Mouse (Mus musculus): ENCODE results near the gene Golga7b.

GRCm38 (mm10) chr19:42238341-42238715 lies 9.0 kb upstream of the Golga7b start:
- TF ChIP-seq CTCF (IDR thresholded peaks at IDR 0.05 in 2 of 3, conservative IDR thresholded peaks at IDR 0.05 in 1 of 3; ENCODE audit: control insufficient read depth in 1 of 3, insufficient read depth in 1 of 3, low read depth in 2 of 3, low read length in 3 of 3, poor library complexity in 1 of 3, severe bottlenecking in 1 of 3) (no peak), MYC (IDR thresholded peaks at IDR 0.05; ENCODE audit: low read depth, low read length) (no peak), MAX (IDR thresholded peaks at IDR 0.05; ENCODE audit: low read length) (no peak), POLR2A (IDR thresholded peaks at IDR 0.05; ENCODE audit: control insufficient read depth in 1 of 2, insufficient read depth in 1 of 2, low read depth in 1 of 2, low read length in 2 of 2, poor library complexity in 1 of 2) (no peak), SMC3 (IDR thresholded peaks at IDR 0.05; ENCODE audit: low read depth, low read length) (no peak), RAD21 (IDR thresholded peaks at IDR 0.05; ENCODE audit: low read depth, low read length) (no peak), E2F4 (IDR thresholded peaks at IDR 0.05; ENCODE audit: borderline replicate concordance, low read depth, low read length) (no peak), TAL1 (IDR thresholded peaks at IDR 0.05; ENCODE audit: low read length) (no peak), TBP (IDR thresholded peaks at IDR 0.05; ENCODE audit: low read depth, low read length) (no peak), MAFK (IDR thresholded peaks at IDR 0.05; ENCODE audit: borderline replicate concordance, low read depth, low read length) (no peak), ZNF384 (IDR thresholded peaks at IDR 0.05; ENCODE audit: low read depth, low read length) (no peak), GATA1 (IDR thresholded peaks at IDR 0.05; ENCODE audit: low read depth, low read length) (no peak)
